In the genomic region with DNA sequence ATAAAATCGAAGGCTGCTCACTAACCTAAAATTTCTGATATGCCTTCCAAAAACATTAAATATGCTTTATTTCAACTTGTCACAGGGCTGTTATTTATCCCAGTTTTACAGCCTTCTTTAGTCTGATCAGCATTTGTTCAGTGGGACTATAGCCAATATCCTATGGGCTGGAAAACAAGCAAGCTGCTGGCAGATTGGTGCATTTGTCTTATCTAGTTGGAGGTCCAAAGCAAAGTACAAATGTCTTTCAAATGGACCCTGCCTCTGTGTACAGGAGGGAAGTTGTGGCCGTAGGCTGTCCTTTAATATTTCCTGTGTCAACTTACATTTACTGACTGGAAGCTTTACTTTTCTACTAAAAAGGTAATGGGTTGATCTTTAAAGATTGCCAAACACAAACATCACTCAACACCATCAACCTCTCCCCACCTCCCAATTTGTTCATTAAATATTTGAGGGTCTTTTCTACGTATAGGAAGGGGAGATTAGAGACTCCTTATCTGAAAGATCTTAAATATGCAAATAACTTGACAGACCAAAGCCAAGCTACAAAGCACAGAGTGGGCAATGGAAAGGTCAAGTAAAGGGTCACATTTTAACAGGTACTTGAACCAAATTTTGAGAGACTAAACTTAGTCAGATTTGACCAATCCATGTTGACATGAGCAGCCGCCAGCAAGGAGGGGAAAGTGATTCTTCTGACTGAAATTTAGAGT, we compare ENCODE assay signal across 26 mouse cellular contexts.
DNase-seq lines count a peak whose midpoint lies in the region; ATAC-seq and TF ChIP-seq lines count a peak whose summit lies in the region.
"Had no signal": no experiment of that assay in that cellular context is flagged by ENCODE, and none has a peak within 500 bp of the region (broad histone marks: within the 10 kb centered on the region; RNA-seq: fewer than 3 reads in every experiment).

No protein-coding gene starts in this region.

- no peaks in the 10 kb centered on the region for H3K27me3 ChIP-seq in kidney, postnatal 0 days (ENCODE audit: insufficient read depth, low read length)
- no peaks in the 10 kb centered on the region for H3K27me3 ChIP-seq in kidney, embryonic 16.5 days (ENCODE audit: insufficient read depth, low read length)
- H3K27me3 ChIP-seq in midbrain, postnatal 0 days (ENCODE audit: insufficient read depth, low read length): no peaks in the 10 kb centered on the region
- 0 out of 2 replicates have a peak, but pooled peaks cover 4% of the 10 kb centered on the region for H3K27me3 ChIP-seq in midbrain, embryonic 13.5 days
- H3K27me3 ChIP-seq in liver, embryonic 12.5 days (replicated peaks): no peaks in the 10 kb centered on the region
- H3K27me3 ChIP-seq: embryonic facial prominence, embryonic 15.5 days; heart, embryonic 13.5 days; hindbrain, embryonic 12.5 days; kidney, embryonic 15.5 days; limb, embryonic 13.5 days; neural tube, embryonic 13.5 days had no signal

- ATAC-seq in kidney, postnatal 0 days (replicated peaks; ENCODE audit: low FRiP score, low read depth): no peak
- ATAC-seq in kidney, embryonic 16.5 days (ENCODE audit: low FRiP score, low TSS enrichment): no peak; the same call in 1 of the 2 replicates
- ATAC-seq in midbrain, postnatal 0 days (ENCODE audit: low FRiP score): no peak
- no peak for ATAC-seq in midbrain, embryonic 13.5 days
- peak; percentile 71 for ATAC-seq in liver, embryonic 12.5 days
- ATAC-seq: activated CD4-positive, CD25-positive, alpha-beta regulatory T cell, adult 4 months had no signal

- H3K27ac ChIP-seq in kidney, postnatal 0 days: no peak overlapping the region
- no peak overlapping the region for H3K27ac ChIP-seq in kidney, embryonic 16.5 days (ENCODE audit: low read length)
- no peak overlapping the region for H3K27ac ChIP-seq in midbrain, postnatal 0 days (ENCODE audit: low read depth, low read length)
- no peak overlapping the region for H3K27ac ChIP-seq in midbrain, embryonic 13.5 days
- no peak overlapping the region for H3K27ac ChIP-seq in liver, embryonic 12.5 days
- H3K27ac ChIP-seq: embryonic facial prominence, embryonic 15.5 days; heart, embryonic 13.5 days; hindbrain, embryonic 12.5 days; limb, embryonic 13.5 days; neural tube, embryonic 13.5 days had no signal

- H3K36me3 ChIP-seq in kidney, postnatal 0 days (ENCODE audit: insufficient read depth, low read length): no peaks in the 10 kb centered on the region
- no peaks in the 10 kb centered on the region for H3K36me3 ChIP-seq in kidney, embryonic 16.5 days (ENCODE audit: insufficient read depth, low read length)
- H3K36me3 ChIP-seq in midbrain, postnatal 0 days (ENCODE audit: insufficient read depth, low read length): no peaks in the 10 kb centered on the region
- no peaks in the 10 kb centered on the region for H3K36me3 ChIP-seq in midbrain, embryonic 13.5 days
- H3K36me3 ChIP-seq in liver, embryonic 12.5 days: no peaks in the 10 kb centered on the region
- H3K36me3 ChIP-seq: embryonic facial prominence, embryonic 15.5 days; heart, embryonic 13.5 days; hindbrain, embryonic 12.5 days; kidney, embryonic 15.5 days; limb, embryonic 13.5 days; neural tube, embryonic 13.5 days had no signal

- WGBS in kidney, postnatal 0 days: 61% methylated on average over 4 of the region's 4 CpGs
- WGBS in kidney, embryonic 16.5 days: 66% methylated on average over 4 of the region's 4 CpGs
- WGBS in midbrain, postnatal 0 days: 82% methylated on average over 4 of the region's 4 CpGs
- WGBS in midbrain, embryonic 13.5 days: 71% methylated on average over 4 of the region's 4 CpGs
- WGBS in liver, embryonic 12.5 days (ENCODE audit: insufficient replicate concordance): 53% methylated on average over 4 of the region's 4 CpGs

- H3K4me3 ChIP-seq in kidney, postnatal 0 days (replicated peaks; ENCODE audit: low read depth, low read length): no peak overlapping the region
- H3K4me3 ChIP-seq in kidney, embryonic 16.5 days (ENCODE audit: low read length): no peak overlapping the region
- no peak overlapping the region for H3K4me3 ChIP-seq in midbrain, postnatal 0 days (ENCODE audit: low read depth, low read length)
- no peak overlapping the region for H3K4me3 ChIP-seq in midbrain, embryonic 13.5 days (replicated peaks)
- H3K4me3 ChIP-seq in liver, embryonic 12.5 days: no peak overlapping the region
- H3K4me3 ChIP-seq: embryonic facial prominence, embryonic 15.5 days; heart, embryonic 13.5 days; hindbrain, embryonic 12.5 days; kidney, embryonic 15.5 days; limb, embryonic 13.5 days; myocyte; neural tube, embryonic 13.5 days had no signal

- TF ChIP-seq CTCF in kidney, postnatal 0 days (IDR thresholded peaks at IDR 0.05; ENCODE audit: low read depth): no peak
- no peak for TF ChIP-seq CTCF in midbrain, postnatal 0 days (IDR thresholded peaks at IDR 0.05)

- H3K4me1 ChIP-seq in kidney, postnatal 0 days (replicated peaks; ENCODE audit: insufficient read depth, low read length): no peaks in the 10 kb centered on the region
- H3K4me1 ChIP-seq in kidney, embryonic 16.5 days (ENCODE audit: insufficient read depth, low read length): no peaks in the 10 kb centered on the region
- H3K4me1 ChIP-seq in midbrain, postnatal 0 days (ENCODE audit: insufficient read depth, low read length): no peaks in the 10 kb centered on the region
- H3K4me1 ChIP-seq in midbrain, embryonic 13.5 days (replicated peaks): no peaks in the 10 kb centered on the region
- no peaks in the 10 kb centered on the region for H3K4me1 ChIP-seq in liver, embryonic 12.5 days
- H3K4me1 ChIP-seq: embryonic facial prominence, embryonic 15.5 days; heart, embryonic 13.5 days; hindbrain, embryonic 12.5 days; kidney, embryonic 15.5 days; limb, embryonic 13.5 days; neural tube, embryonic 13.5 days had no signal

- no peak overlapping the region for H3K9ac ChIP-seq in kidney, postnatal 0 days (ENCODE audit: low read depth, low read length)
- H3K9ac ChIP-seq in kidney, embryonic 16.5 days (replicated peaks; ENCODE audit: low read length): no peak overlapping the region
- H3K9ac ChIP-seq in midbrain, postnatal 0 days (replicated peaks; ENCODE audit: low read length, poor library complexity, severe bottlenecking): no peak overlapping the region
- H3K9ac ChIP-seq in midbrain, embryonic 13.5 days (replicated peaks): no peak overlapping the region
- H3K9ac ChIP-seq in liver, embryonic 12.5 days: no peak overlapping the region
- H3K9ac ChIP-seq: embryonic facial prominence, embryonic 15.5 days; heart, embryonic 13.5 days; hindbrain, embryonic 12.5 days; kidney, embryonic 15.5 days; limb, embryonic 13.5 days; neural tube, embryonic 13.5 days had no signal

- peak; percentile 54 for DNase-seq in kidney, postnatal 0 days (ENCODE audit: low spot score)
- peak; percentile 10 for DNase-seq in midbrain, postnatal 0 days (ENCODE audit: low spot score)
- DNase-seq in gastrocnemius, adult 8-10 months (ENCODE audit: low spot score in 2 of 2): no peak
- no peak for DNase-seq in gastrocnemius, postnatal 36 days
- DNase-seq: adrenal gland, adult 8-10 months; cerebellum, adult 2 months; gastrocnemius, postnatal 14 days; heart, adult 18-20 months; heart, postnatal 14 days; kidney, adult 11 months; layer of hippocampus, adult 9-11 months; lung, postnatal 10 days; midbrain, embryonic 14.5 days; thymus, adult 2 months; thymus, postnatal 4 days had no signal

- H3K4me2 ChIP-seq in kidney, postnatal 0 days (ENCODE audit: low read length): no peak overlapping the region
- no peak overlapping the region for H3K4me2 ChIP-seq in kidney, embryonic 16.5 days (replicated peaks; ENCODE audit: low read depth, low read length)
- H3K4me2 ChIP-seq in midbrain, postnatal 0 days (ENCODE audit: low read depth, low read length, poor library complexity, severe bottlenecking): no peak overlapping the region
- no peak overlapping the region for H3K4me2 ChIP-seq in midbrain, embryonic 13.5 days (replicated peaks)
- no peak overlapping the region for H3K4me2 ChIP-seq in liver, embryonic 12.5 days
- H3K4me2 ChIP-seq: embryonic facial prominence, embryonic 15.5 days; heart, embryonic 13.5 days; hindbrain, embryonic 12.5 days; kidney, embryonic 15.5 days; limb, embryonic 13.5 days; neural tube, embryonic 13.5 days had no signal

- H3K9me3 ChIP-seq in kidney, postnatal 0 days (replicated peaks; ENCODE audit: low read length): no peaks in the 10 kb centered on the region
- no peaks in the 10 kb centered on the region for H3K9me3 ChIP-seq in kidney, embryonic 16.5 days (ENCODE audit: low read length)
- H3K9me3 ChIP-seq in midbrain, postnatal 0 days (ENCODE audit: low read length): no peaks in the 10 kb centered on the region
- H3K9me3 ChIP-seq in midbrain, embryonic 13.5 days: no peaks in the 10 kb centered on the region
- no peaks in the 10 kb centered on the region for H3K9me3 ChIP-seq in liver, embryonic 12.5 days (replicated peaks)
- H3K9me3 ChIP-seq: embryonic facial prominence, embryonic 15.5 days; heart, embryonic 13.5 days; hindbrain, embryonic 12.5 days; kidney, embryonic 15.5 days; limb, embryonic 13.5 days; neural tube, embryonic 13.5 days had no signal

- intact Hi-C loops in gastrocnemius, postnatal 36 days (cut with DNase I): no loop called here

Comparison
In these comparisons a context has a peak if more than half of its experiments do, and no peak if none do; other contexts are left out.
1. DNase-seq: peak in kidney, postnatal 0 days (single experiment) and midbrain, postnatal 0 days (single experiment); none in gastrocnemius, adult 8-10 months (0 of 2) and gastrocnemius, postnatal 36 days (0 of 2).